Mouse (Mus musculus) forebrain, embryonic 15.5 days (tissue): ENCODE measurements at regions not wholly inside any gene's neighbourhood (a gene's known extent, or its start where the extent isn't known, plus 50 kb on each side); places are given as distances from the start of the nearest gene placed in this dataset.

Experiments used
- ATAC-seq: fragments of 200-750 bp; cut with Nextera tagmentation; replicated peaks from 2 replicates; pipeline ENCODE4 v1.8.0; 2017; ENCODE audit warnings: mild to moderate bottlenecking, moderate TSS enrichment, moderate library complexity
- H3K27ac ChIP-seq: fragments of 300-500 bp; sonication (generic); replicated peaks from 2 replicates; pipeline ENCODE4 v1.5.1; 2015; ENCODE audit warnings: mild to moderate bottlenecking, inconsistent platforms
- H3K27me3 ChIP-seq: fragments of 300-500 bp; sonication (generic); 2 replicates; pipeline ENCODE4 v1.6.1; 2015; ENCODE audit warnings: inconsistent platforms
- H3K36me3 ChIP-seq: fragments of 300-500 bp; sonication (generic); 2 replicates; pipeline ENCODE4 v1.6.1; 2015; ENCODE audit warnings: mild to moderate bottlenecking, inconsistent platforms
- H3K4me1 ChIP-seq: fragments of 300-500 bp; sonication (generic); 2 replicates; pipeline ENCODE4 v1.6.1; 2015; ENCODE audit warnings: inconsistent platforms
- H3K4me2 ChIP-seq: fragments of 300-500 bp; sonication (generic); replicated peaks from 2 replicates; pipeline ENCODE4 v1.6.1; 2015; ENCODE audit warnings: mild to moderate bottlenecking, inconsistent platforms
- H3K4me3 ChIP-seq: fragments of 300-500 bp; sonication (generic); 2 replicates; pipeline ENCODE4 v1.5.1; 2015; ENCODE audit warnings: mild to moderate bottlenecking, inconsistent platforms
- H3K9ac ChIP-seq: fragments of 300-500 bp; sonication (generic); replicated peaks from 2 replicates; pipeline ENCODE4 v1.6.1; 2015; ENCODE audit warnings: mild to moderate bottlenecking, inconsistent platforms
- H3K9me3 ChIP-seq: fragments of 300-500 bp; sonication (generic); 2 replicates; pipeline ENCODE4 v1.6.1; 2016; ENCODE audit warnings: inconsistent platforms
- WGBS: fragments of 180-500 bp; shearing (Covaris S2); methylation state at CpG from one replicate; pipeline ENCODE4 v1.1.7; 2015; ENCODE audit warnings: mixed read lengths; 5-methylcytosine and 5-hydroxymethylcytosine counted together

DNA sequence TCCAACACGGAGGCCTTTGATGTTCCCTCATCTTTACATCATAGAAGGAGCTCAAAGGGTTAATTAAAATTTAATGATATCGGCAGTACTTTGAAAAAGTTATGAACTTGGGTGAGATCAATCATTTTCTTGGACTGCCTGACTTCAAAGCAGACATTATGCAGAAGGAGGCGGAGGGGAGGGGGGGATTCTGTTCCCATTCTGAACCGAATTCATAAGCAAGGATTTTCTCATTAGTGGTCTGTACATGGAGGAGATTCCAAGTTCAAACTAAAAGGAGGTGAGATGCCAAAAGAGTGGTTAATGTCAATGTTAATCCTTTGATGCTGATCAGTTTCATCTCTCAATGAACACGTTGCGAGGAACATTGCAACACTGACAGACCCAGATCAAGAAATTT lies 1110.7 kb upstream of the Tenm2 start:
- H3K27ac ChIP-seq = no peak overlapping the region
- H3K4me2 ChIP-seq = no peak overlapping the region
- H3K36me3 ChIP-seq = no peaks in the 10 kb centered on the region
- no peaks in the 10 kb centered on the region for H3K9me3 ChIP-seq
- 42% methylated on average over 6 of the region's 6 CpGs for WGBS
- no peaks in the 10 kb centered on the region for H3K27me3 ChIP-seq
- ATAC-seq = no peak
- no peaks in the 10 kb centered on the region for H3K4me1 ChIP-seq
- no peak overlapping the region for H3K4me3 ChIP-seq
- H3K9ac ChIP-seq = no peak overlapping the region

DNA sequence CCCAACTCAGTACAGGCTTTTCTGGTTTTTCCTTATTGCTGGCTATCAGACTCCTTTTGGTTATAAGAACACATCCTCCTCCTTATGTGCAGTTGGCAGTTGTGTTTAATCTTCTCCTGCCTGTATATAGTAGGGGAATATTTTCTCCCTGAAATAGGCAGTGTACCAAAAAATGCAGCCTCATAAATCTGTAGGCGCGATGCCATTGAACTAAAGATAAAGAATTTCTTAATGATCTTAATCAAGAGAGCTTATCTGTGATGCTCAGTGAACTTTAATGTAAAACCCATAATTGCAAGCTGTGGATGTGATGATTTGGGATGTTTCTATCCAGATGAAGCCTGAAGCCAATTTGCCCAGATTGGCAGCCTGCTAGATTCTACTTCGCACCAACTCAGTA lies 1099.6 kb upstream of the Tenm2 start:
- Histone ChIP-seq H3K27me3 (no peaks in the 10 kb centered on the region), H3K9me3 (no peaks in the 10 kb centered on the region), H3K27ac (no peak overlapping the region), H3K4me3 (no peak overlapping the region), H3K36me3 (no peaks in the 10 kb centered on the region), H3K4me1 (no peaks in the 10 kb centered on the region), H3K4me2 (no peak overlapping the region), H3K9ac (no peak overlapping the region)
- ATAC-seq = no peak
- WGBS = 59% methylated on average over 3 of the region's 3 CpGs

DNA sequence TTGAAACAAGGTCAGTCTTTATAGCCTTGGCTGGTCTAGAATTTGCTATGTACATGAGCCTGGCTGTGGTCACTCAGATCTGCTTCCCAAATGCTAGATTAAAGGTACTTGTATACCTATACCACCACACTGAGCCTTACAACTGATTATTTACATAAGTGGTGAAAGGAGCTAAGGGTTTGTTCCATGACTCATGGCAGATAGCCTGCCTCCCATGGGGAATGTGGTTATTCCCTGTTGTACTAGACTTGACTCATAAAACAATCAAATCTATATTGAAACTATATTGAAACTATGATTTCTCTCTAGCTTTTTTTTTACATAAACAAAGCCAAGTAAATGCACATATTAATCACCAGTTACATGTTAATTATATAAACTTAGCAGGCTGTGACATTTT lies 1061.9 kb upstream of the Tenm2 start:
- Histone ChIP-seq H3K27ac (no peak overlapping the region), H3K4me3 (no peak overlapping the region), H3K27me3 (no peaks in the 10 kb centered on the region), H3K36me3 (no peaks in the 10 kb centered on the region), H3K9me3 (no peaks in the 10 kb centered on the region), H3K4me1 (no peaks in the 10 kb centered on the region), H3K9ac (no peak overlapping the region), H3K4me2 (no peak overlapping the region)
- ATAC-seq = no peak

DNA sequence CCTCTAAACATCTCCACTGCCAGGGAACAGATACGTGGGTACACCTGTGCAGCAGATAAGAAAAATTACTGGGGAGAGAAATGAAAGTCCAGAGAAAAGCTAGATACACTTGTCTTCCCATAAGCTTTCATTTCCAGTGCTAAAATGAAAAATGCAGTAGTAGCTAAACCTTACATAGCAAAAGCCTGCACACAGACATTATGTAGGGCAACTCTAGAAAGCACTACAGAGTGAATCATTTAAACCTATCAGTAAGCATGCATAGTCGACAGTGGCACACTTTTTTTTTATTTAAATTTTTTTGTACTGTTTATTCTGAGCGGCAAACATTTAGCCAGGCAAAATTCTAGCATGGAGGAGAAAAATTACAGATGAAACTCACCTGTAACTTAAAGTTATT lies 1055.5 kb upstream of the Tenm2 start:
- no peaks in the 10 kb centered on the region for H3K4me1 ChIP-seq
- H3K27me3 ChIP-seq = no peaks in the 10 kb centered on the region
- 83% methylated on average over 3 of the region's 3 CpGs for WGBS
- H3K9ac ChIP-seq = no peak overlapping the region
- no peak overlapping the region for H3K4me3 ChIP-seq
- no peaks in the 10 kb centered on the region for H3K9me3 ChIP-seq
- no peak overlapping the region for H3K4me2 ChIP-seq
- no peaks in the 10 kb centered on the region for H3K36me3 ChIP-seq
- no peak overlapping the region for H3K27ac ChIP-seq
- ATAC-seq = no peak

DNA sequence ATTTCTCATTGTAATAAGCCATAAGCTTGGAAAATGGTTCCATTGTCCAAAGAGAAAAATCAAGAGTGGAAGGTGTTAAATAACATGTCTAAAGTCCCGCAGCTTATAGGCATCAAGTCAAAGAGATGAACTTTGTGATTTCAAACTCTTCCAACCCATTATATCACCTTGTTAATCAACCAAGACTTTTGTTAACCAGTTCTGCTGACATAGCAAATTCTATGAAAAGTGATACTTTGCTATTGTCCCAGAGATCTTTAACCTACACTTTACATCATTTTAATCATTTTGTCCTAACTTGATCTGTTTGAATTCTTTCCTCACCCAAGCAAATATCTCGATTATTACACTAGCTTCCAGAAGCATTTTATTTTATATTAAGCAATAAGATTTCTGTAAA lies 1045.2 kb upstream of the Tenm2 start:
- WGBS = 83% methylated on average over 2 of the region's 2 CpGs
- H3K4me1 ChIP-seq = no peaks in the 10 kb centered on the region
- H3K9me3 ChIP-seq = no peaks in the 10 kb centered on the region
- H3K36me3 ChIP-seq = no peaks in the 10 kb centered on the region
- no peaks in the 10 kb centered on the region for H3K27me3 ChIP-seq
- no peak for ATAC-seq
- no peak overlapping the region for H3K4me3 ChIP-seq
- no peak overlapping the region for H3K9ac ChIP-seq
- no peak overlapping the region for H3K4me2 ChIP-seq
- no peak overlapping the region for H3K27ac ChIP-seq
